Mouse (Mus musculus) liver, embryonic 12.5 days (tissue): ENCODE data around the gene Dusp10. TPM values are rescaled to one million over a fixed set of nuclear protein-coding genes. Genes with fewer than 3 reads are reported as not detected.
A peak's percentile ranks its signal among the peaks of the same experiment; 100 is the strongest.

Experiments
- ATAC-seq: fragments of 200-750 bp; cut with Nextera tagmentation; 2 replicates; pipeline ENCODE4 v1.8.0; 2017; ENCODE audit warnings: moderate number of reproducible peaks, mild to moderate bottlenecking, moderate library complexity
- H3K27ac ChIP-seq: fragments of 300-500 bp; sonication (generic); 2 replicates; pipeline ENCODE4 v1.5.1; 2016; ENCODE audit warnings: mild to moderate bottlenecking
- H3K27me3 ChIP-seq: fragments of 300-500 bp; sonication (generic); replicated peaks from 2 replicates; pipeline ENCODE4 v1.6.1; 2016; ENCODE audit warnings: mild to moderate bottlenecking, moderate library complexity
- H3K36me3 ChIP-seq: fragments of 300-500 bp; sonication (generic); 2 replicates; pipeline ENCODE4 v1.6.1; 2016; ENCODE audit warnings: mild to moderate bottlenecking, moderate library complexity
- H3K4me1 ChIP-seq: fragments of 300-500 bp; sonication (generic); 2 replicates; pipeline ENCODE4 v1.6.1; 2016
- H3K4me2 ChIP-seq: fragments of 300-500 bp; sonication (generic); 2 replicates; pipeline ENCODE4 v1.6.1; 2016; ENCODE audit warnings: mild to moderate bottlenecking, moderate library complexity
- H3K4me3 ChIP-seq: fragments of 300-500 bp; sonication (generic); 2 replicates; pipeline ENCODE4 v1.5.1; 2016; ENCODE audit warnings: mild to moderate bottlenecking, moderate library complexity
- H3K9ac ChIP-seq: fragments of 300-500 bp; sonication (generic); 2 replicates; pipeline ENCODE4 v1.6.1; 2016; ENCODE audit warnings: mild to moderate bottlenecking, moderate library complexity
- H3K9me3 ChIP-seq: fragments of 300-500 bp; sonication (generic); replicated peaks from 2 replicates; pipeline ENCODE4 v1.6.1; 2016; ENCODE audit warnings: mild to moderate bottlenecking, moderate library complexity
- WGBS: fragments of 180-500 bp; shearing (Covaris S2); methylation state at CpG from one replicate; pipeline ENCODE4 v1.1.7; 2016; ENCODE audit not compliant: insufficient replicate concordance; 5-methylcytosine and 5-hydroxymethylcytosine counted together
- polyA plus RNA-seq: library from polyadenylated mRNA; unstranded; fragments of >200 nt; fragmentation: Nextera tagmentation; extraction: Ambion mirVana; gene quantifications from 2 replicates; pipeline ENCODE4 v1.2.1, GENCODE M21; 2016

Gene Dusp10
- polyA plus RNA-seq, 1 experiment from 2014 or later: 4.1 TPM

GRCm38 (mm10) chr1:184032682-184033389 is 19.7 kb downstream of the Dusp10 start:
- H3K27ac ChIP-seq: peak overlapping the region; percentile 95
- ATAC-seq: no peak
- H3K4me2 ChIP-seq: peak overlapping the region; percentile 99
- H3K4me3 ChIP-seq: peak overlapping the region; percentile 80
- no peaks in the 10 kb centered on the region for H3K9me3 ChIP-seq
- 0 out of 2 replicates have a peak, but pooled peaks cover 5% of the 10 kb centered on the region for H3K36me3 ChIP-seq
- 31% methylated on average over 19 of the region's 19 CpGs for WGBS
- peaks cover 33% of the 10 kb centered on the region for H3K4me1 ChIP-seq
- H3K27me3 ChIP-seq: peaks cover 3% of the 10 kb centered on the region; the same call in 1 of the 2 replicates
- H3K9ac ChIP-seq: peak overlapping the region; percentile 93

- WGBS: under 1% methylated on average over 62 of the region's 63 CpGs
- H3K27me3 ChIP-seq: peaks cover 3% of the 10 kb centered on the region; the same call in 1 of the 2 replicates
- ATAC-seq: peak; percentile 65
- 0 out of 2 replicates have a peak, but pooled peaks cover 5% of the 10 kb centered on the region for H3K36me3 ChIP-seq
- H3K4me1 ChIP-seq: peaks cover 36% of the 10 kb centered on the region
- peak overlapping the region; percentile 99 for H3K4me2 ChIP-seq
- no peaks in the 10 kb centered on the region for H3K9me3 ChIP-seq
- H3K27ac ChIP-seq: peak overlapping the region; percentile 95
- H3K9ac ChIP-seq: peak overlapping the region; percentile 93
- H3K4me3 ChIP-seq: peak overlapping the region; percentile 80
These were observed 20.4 kb downstream of the Dusp10 start for GRCm38 (mm10) chr1:184033390-184034010.

GRCm38 (mm10) chr1:184034011-184034557 is 21.0 kb downstream of the Dusp10 start, which contains the start of gene 1700056E22Rik:
Gene 1700056E22Rik, minus strand, starts transcription at chr1:184034301.
- WGBS: under 1% methylated on average over 38 of the region's 38 CpGs
- peak; percentile 99 for ATAC-seq
- H3K4me1 ChIP-seq: peaks cover 39% of the 10 kb centered on the region
- H3K36me3 ChIP-seq: 0 out of 2 replicates have a peak, but pooled peaks cover 5% of the 10 kb centered on the region
- H3K4me2 ChIP-seq: peak within 1 kb of the TSS; percentile 99
- peak within 1 kb of the TSS; percentile 80 for H3K4me3 ChIP-seq
- H3K27me3 ChIP-seq: peaks cover 3% of the 10 kb centered on the region; the same call in 1 of the 2 replicates
- no peaks in the 10 kb centered on the region for H3K9me3 ChIP-seq
- H3K27ac ChIP-seq: peak within 1 kb of the TSS; percentile 95
- H3K9ac ChIP-seq: peak within 1 kb of the TSS; percentile 93

- ATAC-seq: no peak
- Histone ChIP-seq H3K4me1 (peaks cover 39% of the 10 kb centered on the region), H3K9me3 (no peaks in the 10 kb centered on the region), H3K4me3 (peak overlapping the region; percentile 80), H3K4me2 (peak overlapping the region; percentile 99), H3K27me3 (peaks cover 3% of the 10 kb centered on the region; the same call in 1 of the 2 replicates), H3K36me3 (peaks cover 5% of the 10 kb centered on the region; the same call in 1 of the 2 replicates), H3K27ac (peak overlapping the region; percentile 69), H3K9ac (peak overlapping the region; percentile 79)
- under 1% methylated on average over 12 of the region's 12 CpGs for WGBS
These were observed 21.7 kb downstream of the Dusp10 start for GRCm38 (mm10) chr1:184034741-184035181.

- H3K27me3 ChIP-seq: peaks cover 3% of the 10 kb centered on the region; the same call in 1 of the 2 replicates
- peak overlapping the region; percentile 99 for H3K4me2 ChIP-seq
- no peak for ATAC-seq
- peak overlapping the region; percentile 80 for H3K4me3 ChIP-seq
- H3K36me3 ChIP-seq: peaks cover 5% of the 10 kb centered on the region; the same call in 1 of the 2 replicates
- peaks cover 33% of the 10 kb centered on the region for H3K4me1 ChIP-seq
- H3K27ac ChIP-seq: no peak overlapping the region
- 14% methylated on average over 12 of the region's 12 CpGs for WGBS
- peak overlapping the region; percentile 79 for H3K9ac ChIP-seq
- no peaks in the 10 kb centered on the region for H3K9me3 ChIP-seq
These were observed 22.3 kb downstream of the Dusp10 start for GRCm38 (mm10) chr1:184035346-184035903.

- no peak overlapping the region for H3K4me3 ChIP-seq
- H3K9ac ChIP-seq: no peak overlapping the region
- H3K4me1 ChIP-seq: peaks cover 30% of the 10 kb centered on the region
- H3K9me3 ChIP-seq: no peaks in the 10 kb centered on the region
- no peak for ATAC-seq
- H3K4me2 ChIP-seq: no peak overlapping the region
- H3K36me3 ChIP-seq: peaks cover 5% of the 10 kb centered on the region; the same call in 1 of the 2 replicates
- WGBS: 61% methylated on average over 4 of the region's 4 CpGs
- H3K27ac ChIP-seq: no peak overlapping the region
- H3K27me3 ChIP-seq: no peaks in the 10 kb centered on the region
These were observed 24.7 kb downstream of the Dusp10 start for GRCm38 (mm10) chr1:184037802-184038201.

- no peak overlapping the region for H3K4me2 ChIP-seq
- no peaks in the 10 kb centered on the region for H3K27me3 ChIP-seq
- no peak overlapping the region for H3K27ac ChIP-seq
- 79% methylated on average over 10 of the region's 10 CpGs for WGBS
- no peaks in the 10 kb centered on the region for H3K9me3 ChIP-seq
- H3K4me1 ChIP-seq: peaks cover 34% of the 10 kb centered on the region
- ATAC-seq: no peak
- peaks cover 5% of the 10 kb centered on the region; the same call in 1 of the 2 replicates for H3K36me3 ChIP-seq
- no peak overlapping the region for H3K4me3 ChIP-seq
- H3K9ac ChIP-seq: no peak overlapping the region
These were observed 26.2 kb downstream of the Dusp10 start for GRCm38 (mm10) chr1:184039301-184039700.

- Histone ChIP-seq H3K36me3 (peaks cover 5% of the 10 kb centered on the region; the same call in 1 of the 2 replicates), H3K4me2 (no peak overlapping the region), H3K27ac (no peak overlapping the region), H3K9me3 (no peaks in the 10 kb centered on the region), H3K4me3 (no peak overlapping the region), H3K4me1 (peaks cover 30% of the 10 kb centered on the region), H3K27me3 (no peaks in the 10 kb centered on the region), H3K9ac (no peak overlapping the region)
- no peak for ATAC-seq
- 83% methylated on average over 11 of the region's 11 CpGs for WGBS
These were observed 27.1 kb downstream of the Dusp10 start for GRCm38 (mm10) chr1:184040181-184040580.

- Histone ChIP-seq H3K4me3 (no peak overlapping the region), H3K27me3 (no peaks in the 10 kb centered on the region), H3K4me1 (peaks cover 23% of the 10 kb centered on the region), H3K36me3 (peaks cover 5% of the 10 kb centered on the region; the same call in 1 of the 2 replicates), H3K9me3 (no peaks in the 10 kb centered on the region), H3K4me2 (no peak overlapping the region), H3K27ac (no peak overlapping the region), H3K9ac (no peak overlapping the region)
- ATAC-seq: no peak
- WGBS: 71% methylated on average over 1 of the region's 1 CpGs
These were observed 27.8 kb downstream of the Dusp10 start for GRCm38 (mm10) chr1:184040906-184041305.

GRCm38 (mm10) chr1:184041778-184042573 is 28.9 kb downstream of the Dusp10 start:
- no peak overlapping the region for H3K27ac ChIP-seq
- peaks cover 5% of the 10 kb centered on the region; the same call in 1 of the 2 replicates for H3K36me3 ChIP-seq
- no peaks in the 10 kb centered on the region for H3K9me3 ChIP-seq
- WGBS: 75% methylated on average over 9 of the region's 9 CpGs
- H3K4me1 ChIP-seq: peaks cover 23% of the 10 kb centered on the region
- ATAC-seq: no peak
- no peaks in the 10 kb centered on the region for H3K27me3 ChIP-seq
- no peak overlapping the region for H3K9ac ChIP-seq
- no peak overlapping the region for H3K4me3 ChIP-seq
- peak overlapping the region; percentile 12; the same call in 1 of the 2 replicates for H3K4me2 ChIP-seq

- Histone ChIP-seq H3K4me3 (no peak overlapping the region), H3K9me3 (no peaks in the 10 kb centered on the region), H3K27ac (no peak overlapping the region), H3K9ac (no peak overlapping the region), H3K27me3 (no peaks in the 10 kb centered on the region), H3K4me1 (peaks cover 23% of the 10 kb centered on the region), H3K36me3 (no peaks in the 10 kb centered on the region; the same call in 1 of the 2 replicates), H3K4me2 (peak overlapping the region; percentile 12; the same call in 1 of the 2 replicates)
- 27% methylated on average over 9 of the region's 9 CpGs for WGBS
- ATAC-seq: peak; percentile 87
These were observed 29.6 kb downstream of the Dusp10 start for GRCm38 (mm10) chr1:184042745-184043144.
